Mouse (Mus musculus) spleen, postnatal 36 days (tissue): ENCODE measurements around the gene Ifih1.
A peak's percentile ranks its signal among the peaks of the same experiment; 100 is the strongest.

Source experiments
- DNase-seq, 2 experiments: peaks; one replicate each; pipeline ENCODE4 v3.0.0; 2022; ENCODE audit warnings: low spot score in 2 of 2, mixed read lengths in 1 of 2

Gene Ifih1

GRCm38 (mm10) chr2:62646014-62646645 lies at the start of gene Ifih1:
Gene Ifih1 (minus strand): TSS chr2:62646255.
- DNase-seq = peak; percentile 76 to 78

- DNase-seq = no peak
These were observed 39.9 kb upstream of the Ifih1 start for GRCm38 (mm10) chr2:62685934-62686333.

GRCm38 (mm10) chr2:62684989-62685595 lies 39.0 kb upstream of the Ifih1 start:
- no peak for DNase-seq

- DNase-seq = no peak
These were observed 35.6 kb upstream of the Ifih1 start for GRCm38 (mm10) chr2:62681667-62682066.

DNA sequence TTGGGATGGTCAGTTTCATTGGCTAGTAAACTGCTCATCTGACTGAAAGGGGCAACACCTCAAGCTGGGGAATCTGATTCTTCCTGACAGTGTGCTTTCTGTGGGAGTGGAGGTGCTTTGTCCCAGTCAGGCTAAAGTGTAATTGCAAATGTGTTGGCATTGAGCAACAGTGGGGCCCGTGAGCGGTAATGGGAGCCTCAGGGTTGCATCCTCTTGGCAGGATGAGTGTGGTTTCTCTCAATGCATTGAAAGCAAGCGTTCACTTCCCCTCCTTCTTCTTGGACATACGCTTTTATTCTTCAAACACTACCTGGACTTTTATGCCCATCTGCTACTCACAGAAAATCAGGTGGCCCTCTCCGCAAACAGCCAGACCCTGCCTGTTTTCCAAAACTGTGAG lies 26.7 kb upstream of the Ifih1 start:
- DNase-seq = no peak

- DNase-seq = no peak
These were observed 24.7 kb upstream of the Ifih1 start for GRCm38 (mm10) chr2:62670767-62671166.

- DNase-seq = no peak
These were observed 24.2 kb upstream of the Ifih1 start for GRCm38 (mm10) chr2:62670301-62670700.

DNA sequence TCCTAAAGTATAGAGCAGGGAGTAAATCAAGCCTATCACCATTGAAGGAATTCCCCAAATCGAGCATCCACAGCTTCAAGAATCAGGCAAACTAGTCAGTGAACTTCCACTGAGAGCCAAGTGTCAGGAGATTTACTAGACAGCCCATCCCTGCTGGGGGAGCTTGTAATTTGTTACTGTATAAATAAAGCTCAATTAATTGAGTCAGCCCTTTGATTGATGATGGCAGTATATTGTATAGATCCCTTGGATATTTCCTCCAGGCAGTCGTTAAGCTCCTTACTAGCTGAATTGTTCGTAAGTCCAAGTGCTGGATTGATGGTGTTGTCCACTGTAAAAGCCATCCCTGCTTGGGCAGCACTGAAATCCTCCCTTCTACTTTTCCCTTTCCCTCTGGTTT lies 23.8 kb upstream of the Ifih1 start:
- no peak for DNase-seq

DNA sequence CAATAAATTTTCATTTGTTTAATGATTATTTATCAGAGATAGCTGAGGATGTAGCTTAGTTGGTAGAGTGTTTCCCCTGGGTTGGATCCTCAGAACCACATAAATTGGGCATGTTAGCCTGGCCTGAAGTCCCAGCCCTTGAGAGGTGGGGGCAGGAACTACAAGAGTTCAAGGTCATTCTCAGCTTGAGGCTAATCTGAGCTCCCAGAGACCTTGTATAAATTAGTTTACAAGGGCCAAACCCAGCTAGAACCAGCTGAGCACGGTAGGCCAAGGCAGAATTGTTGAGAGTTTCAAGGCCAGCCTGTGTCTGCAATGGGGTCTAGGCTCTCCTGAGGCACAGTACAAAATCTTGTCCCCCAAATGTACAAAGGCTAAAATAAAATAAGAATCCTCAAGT lies 19.5 kb upstream of the Ifih1 start:
- no peak for DNase-seq

DNA sequence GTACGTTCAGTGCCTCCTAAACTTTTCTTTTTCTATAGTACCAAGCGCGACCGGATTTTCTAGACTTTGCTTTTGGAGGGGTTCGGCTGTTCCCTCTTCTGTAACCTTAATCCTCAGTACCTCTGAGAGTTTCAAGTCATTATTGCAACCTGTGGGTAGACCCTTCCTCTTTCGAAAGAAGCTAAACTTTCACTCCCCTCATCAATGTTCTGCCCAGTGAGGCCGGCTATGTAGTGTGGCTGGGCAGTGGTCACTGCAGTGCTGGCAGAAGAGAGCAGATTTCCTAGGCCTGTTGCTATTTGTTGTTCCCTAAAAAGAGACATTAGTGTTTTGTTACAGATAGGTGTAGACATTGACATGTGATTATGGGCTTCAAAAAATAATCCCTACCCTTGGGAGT lies 18.8 kb upstream of the Ifih1 start:
- DNase-seq = no peak

GRCm38 (mm10) chr2:62664135-62664670 lies 18.1 kb upstream of the Ifih1 start, which contains the start of gene Gca:
Gene Gca (plus strand): TSS chr2:62664285.
- DNase-seq = peak; percentile 67 to 78

GRCm38 (mm10) chr2:62662560-62662959 lies 16.5 kb upstream of the Ifih1 start:
- no peak for DNase-seq

- DNase-seq = no peak
These were observed 14.5 kb upstream of the Ifih1 start for GRCm38 (mm10) chr2:62660565-62660964.

GRCm38 (mm10) chr2:62656072-62656471 lies 10.0 kb upstream of the Ifih1 start:
- no peak for DNase-seq

GRCm38 (mm10) chr2:62654519-62655338 lies 8.7 kb upstream of the Ifih1 start:
- DNase-seq = peak; percentile 49 to 58

- no peak for DNase-seq
These were observed 6.4 kb upstream of the Ifih1 start for GRCm38 (mm10) chr2:62652466-62652865.

DNA sequence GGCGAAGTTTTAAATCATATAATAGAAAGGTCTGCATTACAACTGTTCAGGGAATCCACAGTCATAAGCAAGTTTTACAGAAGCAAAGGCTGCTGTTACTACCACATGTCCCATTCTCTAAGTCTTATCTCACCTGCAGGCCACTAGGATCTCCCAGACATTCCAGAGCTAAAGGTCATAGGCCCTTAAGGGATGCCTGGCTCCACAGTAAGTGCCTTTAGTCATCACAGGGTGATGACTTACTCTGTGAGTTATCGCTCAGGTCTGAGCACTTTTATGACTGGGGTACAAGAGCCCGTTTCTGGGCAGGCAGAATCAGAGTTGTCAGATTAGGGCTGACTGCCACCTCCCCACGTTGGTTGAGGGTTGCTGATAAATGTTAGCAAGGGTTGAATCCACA lies 5.8 kb upstream of the Ifih1 start:
- DNase-seq = no peak

DNA sequence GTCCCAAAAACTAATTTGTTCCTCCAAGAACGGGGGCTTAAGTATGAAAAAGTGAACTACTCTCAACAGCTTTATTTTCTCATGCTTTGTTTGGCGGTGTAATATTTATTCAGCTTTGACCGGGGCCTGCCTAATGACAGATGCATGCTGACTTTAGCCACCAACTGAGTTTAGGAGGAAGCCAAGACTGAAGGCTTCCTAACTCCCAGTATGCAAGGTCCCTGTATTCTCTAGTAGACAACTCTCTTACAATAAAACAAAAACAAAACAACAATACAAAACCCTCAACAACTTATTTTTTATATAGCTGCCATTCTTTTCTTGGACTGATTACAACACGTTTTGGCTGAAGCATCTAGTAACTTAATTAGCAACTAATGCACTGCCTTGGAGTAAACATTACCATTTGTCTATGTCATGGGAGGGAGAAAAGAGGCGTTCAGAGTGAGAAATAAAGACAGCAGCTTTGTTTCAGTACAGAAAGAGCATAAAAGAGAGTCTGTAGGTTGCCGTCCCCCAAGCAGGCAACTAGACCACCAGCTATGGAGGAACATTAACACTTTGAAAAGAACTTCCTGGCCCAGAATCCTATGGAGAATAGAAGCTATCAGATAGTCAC lies 725 bp upstream of the Ifih1 start:
- DNase-seq = no peak

DNA sequence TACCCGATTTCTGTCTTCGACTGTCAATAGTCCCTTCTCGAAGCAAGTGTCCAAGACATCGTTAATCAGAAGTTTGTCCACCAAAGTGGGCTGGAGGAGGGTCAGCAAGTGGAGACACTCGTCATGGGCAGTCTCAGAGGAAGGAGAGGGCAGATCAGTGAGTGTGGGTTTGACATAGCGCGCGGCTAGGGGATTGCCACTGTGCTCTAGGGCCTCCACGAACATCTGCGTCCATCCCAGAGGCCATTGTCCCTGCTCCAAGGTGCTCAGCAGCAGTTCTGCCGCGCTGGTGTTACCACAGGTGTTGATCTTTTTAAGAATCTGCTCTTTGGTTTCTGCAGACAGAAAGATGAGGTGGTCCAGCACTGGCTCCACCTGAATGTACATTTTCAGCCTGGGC lies 580 bp downstream of the Ifih1 start:
- peak in 1 of 2 experiments; percentile 19 for DNase-seq

DNA sequence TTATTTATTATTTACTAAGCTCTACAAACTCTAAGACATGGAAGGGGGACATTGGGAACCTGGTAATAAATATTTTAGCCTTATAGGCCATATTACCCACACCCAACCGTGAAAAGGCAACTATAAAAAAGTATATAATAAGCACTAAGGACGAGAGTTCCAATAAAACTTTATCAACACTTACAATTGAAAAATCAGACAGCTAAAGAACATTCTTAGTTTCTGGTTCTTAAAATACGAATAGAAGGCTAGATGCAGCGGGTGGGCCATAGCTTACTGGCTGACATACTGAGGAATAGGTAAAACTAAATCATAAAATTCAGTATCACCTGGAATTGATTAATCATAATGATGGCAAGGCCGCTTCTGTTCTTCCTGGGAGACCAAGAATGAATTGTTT lies 1.2 kb downstream of the Ifih1 start:
- no peak for DNase-seq

DNA sequence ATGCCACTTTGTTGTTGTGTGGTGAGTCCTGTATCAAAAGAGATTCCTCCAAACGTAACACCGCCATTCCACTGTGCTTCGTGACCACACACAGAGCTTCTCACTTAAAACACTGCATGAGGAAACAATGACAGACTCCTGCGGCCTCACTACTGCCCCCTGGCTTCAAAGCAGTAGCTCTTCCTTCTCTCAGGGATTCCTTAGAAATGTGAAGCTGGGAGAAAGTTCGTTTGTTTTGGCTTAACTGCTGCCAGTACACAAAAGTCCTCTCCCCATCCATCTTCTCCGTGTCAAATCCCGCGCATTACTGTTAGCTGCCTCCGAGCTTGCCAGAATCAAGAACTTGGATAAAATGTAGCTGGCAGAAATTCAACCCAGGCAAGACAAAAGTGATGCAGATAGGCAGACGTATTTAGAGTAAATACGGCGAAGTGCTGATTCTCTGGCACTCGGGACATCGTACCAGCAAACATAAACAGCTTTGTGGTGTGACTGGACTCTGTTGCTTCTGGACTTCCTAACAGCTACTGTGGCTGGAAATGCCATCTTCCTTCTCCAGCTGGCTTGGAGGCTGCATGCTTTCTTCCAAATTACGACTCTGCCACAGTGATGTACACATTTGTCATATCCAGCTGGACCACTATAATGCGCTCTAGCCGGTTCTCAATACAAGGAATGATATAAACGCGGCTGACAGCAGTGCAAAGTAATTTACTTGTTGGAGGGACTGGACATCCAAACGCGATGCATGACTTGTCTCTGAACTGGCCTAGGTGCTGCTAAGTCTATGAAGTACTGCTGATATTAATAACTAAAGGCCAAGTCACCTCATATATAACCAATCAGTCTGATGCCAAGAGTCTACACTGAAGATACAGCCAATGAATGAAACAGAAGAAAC lies 2.4 kb downstream of the Ifih1 start:
- DNase-seq = peak; percentile 52 to 64
